Mouse (Mus musculus) 3T3-L1 (cell line): ENCODE results near the gene Chit1.
A peak's percentile ranks its signal among the peaks of the same experiment; 100 is the strongest.

Experiments
- DNase-seq: peaks from one replicate; pipeline ENCODE4 v3.0.0-alpha.2; 2015; ENCODE audit warnings: low read depth, low spot score

Chit1 gene

DNA sequence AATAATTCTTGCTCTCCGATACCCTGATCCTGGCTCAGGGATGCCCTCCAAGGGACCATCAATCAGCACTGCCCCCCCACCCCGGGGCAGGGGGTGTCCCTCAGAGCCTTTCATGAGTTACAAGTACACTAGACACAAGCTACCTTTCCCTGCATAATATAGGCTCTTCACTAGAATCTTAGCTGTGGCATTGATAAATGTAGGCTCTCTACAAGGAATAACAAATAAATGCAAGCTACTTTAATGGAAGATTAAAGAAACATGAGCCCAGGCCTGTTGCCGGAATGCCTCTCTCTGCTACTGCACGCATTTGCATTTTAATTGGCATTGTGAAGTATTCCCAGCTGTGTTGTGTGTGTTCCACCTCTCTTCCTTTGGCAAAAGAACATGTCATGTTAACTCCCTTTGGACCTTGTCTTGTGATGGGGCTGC is 31.3 kb downstream of the Chit1 start:
- DNase-seq = no peak

DNA sequence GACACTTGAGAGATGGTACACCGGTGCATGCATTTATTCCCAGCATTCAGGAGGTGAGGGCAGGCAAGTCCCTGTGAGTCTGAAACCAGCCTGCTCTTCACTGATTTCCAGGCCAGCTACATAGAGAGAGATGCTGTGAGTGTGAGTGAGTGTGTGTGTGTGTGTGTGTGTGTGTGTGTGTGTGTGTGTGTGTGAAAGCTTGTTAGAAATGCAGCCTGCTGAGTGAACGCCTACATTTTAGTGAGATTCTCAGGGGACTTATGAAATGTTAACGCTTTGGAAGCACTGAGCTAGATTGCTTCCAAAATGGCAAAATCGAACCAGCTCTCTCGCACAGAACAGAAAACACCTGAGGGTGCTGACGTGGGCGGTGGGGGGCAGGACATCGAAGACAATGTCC is 35.0 kb downstream of the Chit1 start:
- DNase-seq = no peak

DNA sequence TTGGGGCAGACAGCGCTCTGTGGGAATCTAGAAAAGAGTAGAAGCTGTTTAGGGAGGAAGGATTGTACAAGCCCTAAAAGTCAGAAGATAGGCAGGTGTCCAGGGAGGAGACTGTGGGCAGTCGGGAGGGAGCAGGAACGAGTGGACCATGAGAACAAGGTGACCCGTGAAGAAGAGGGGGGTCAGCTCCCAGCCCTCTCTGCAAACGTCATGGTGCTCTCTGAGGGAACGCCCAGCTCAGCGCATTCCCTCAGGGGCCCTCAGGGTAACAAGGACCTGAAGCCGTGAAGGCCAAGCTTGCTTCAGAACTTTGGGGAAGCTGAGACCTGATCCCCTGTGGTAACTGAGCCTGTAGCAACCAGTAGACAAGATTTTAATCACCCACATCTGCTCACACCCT is 39.0 kb downstream of the Chit1 start:
- no peak for DNase-seq

DNA sequence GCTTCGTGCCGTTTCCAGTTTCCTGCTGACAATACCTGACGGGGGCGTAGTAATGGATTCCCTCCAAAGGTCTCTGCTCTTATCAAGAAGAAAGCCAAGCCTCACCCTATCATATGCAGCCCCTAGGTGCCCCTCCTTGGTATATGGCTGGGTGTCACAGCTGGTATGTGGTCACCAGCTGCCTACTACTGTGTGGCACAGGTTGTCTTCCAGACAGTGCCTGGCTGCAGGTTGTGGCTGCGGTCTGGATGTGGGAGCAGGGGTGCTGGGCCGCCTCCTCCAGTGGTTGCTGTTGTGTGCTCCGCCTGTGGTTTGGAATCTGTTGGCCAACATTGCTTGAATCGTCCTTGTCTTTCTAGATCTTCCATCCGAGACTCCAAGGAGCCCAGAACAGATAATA is 39.7 kb downstream of the Chit1 start:
- no peak for DNase-seq

DNA sequence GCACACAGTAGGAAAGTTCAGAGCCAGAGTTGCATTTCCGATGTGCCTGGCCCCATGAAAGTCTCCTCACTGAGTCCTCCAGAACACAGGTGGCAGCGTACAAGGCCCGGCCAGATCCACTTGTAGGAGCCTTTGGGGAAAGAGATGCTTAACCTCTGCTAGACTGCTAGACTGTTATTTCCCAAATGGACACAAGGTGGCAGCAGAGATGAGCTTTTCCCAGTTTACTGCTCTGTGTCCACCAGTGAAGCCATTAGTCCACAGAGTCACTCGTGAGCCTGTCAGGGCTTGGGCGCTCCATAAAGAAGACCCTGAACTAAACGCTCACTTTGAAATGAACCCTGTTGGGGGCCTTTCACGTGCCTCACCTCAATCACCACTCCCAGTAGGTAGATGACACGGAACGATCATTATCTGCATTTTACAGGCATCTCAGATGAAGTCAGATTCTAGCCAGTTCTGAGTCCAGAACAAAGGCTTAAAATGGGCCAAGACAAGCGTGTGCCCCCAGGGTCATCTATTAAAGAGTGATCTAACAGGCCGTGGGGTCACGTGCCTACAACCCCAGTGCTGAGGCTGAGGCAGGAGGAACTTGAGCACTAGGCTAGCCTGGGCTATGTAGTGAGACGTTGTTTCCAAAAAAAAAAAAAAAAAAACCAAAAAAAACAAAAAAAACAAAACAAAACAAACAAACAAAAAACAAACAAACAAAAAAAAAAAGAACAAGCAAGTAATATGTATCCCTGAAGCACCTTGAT is 40.8 kb downstream of the Chit1 start:
- peak; percentile 96 for DNase-seq

DNA sequence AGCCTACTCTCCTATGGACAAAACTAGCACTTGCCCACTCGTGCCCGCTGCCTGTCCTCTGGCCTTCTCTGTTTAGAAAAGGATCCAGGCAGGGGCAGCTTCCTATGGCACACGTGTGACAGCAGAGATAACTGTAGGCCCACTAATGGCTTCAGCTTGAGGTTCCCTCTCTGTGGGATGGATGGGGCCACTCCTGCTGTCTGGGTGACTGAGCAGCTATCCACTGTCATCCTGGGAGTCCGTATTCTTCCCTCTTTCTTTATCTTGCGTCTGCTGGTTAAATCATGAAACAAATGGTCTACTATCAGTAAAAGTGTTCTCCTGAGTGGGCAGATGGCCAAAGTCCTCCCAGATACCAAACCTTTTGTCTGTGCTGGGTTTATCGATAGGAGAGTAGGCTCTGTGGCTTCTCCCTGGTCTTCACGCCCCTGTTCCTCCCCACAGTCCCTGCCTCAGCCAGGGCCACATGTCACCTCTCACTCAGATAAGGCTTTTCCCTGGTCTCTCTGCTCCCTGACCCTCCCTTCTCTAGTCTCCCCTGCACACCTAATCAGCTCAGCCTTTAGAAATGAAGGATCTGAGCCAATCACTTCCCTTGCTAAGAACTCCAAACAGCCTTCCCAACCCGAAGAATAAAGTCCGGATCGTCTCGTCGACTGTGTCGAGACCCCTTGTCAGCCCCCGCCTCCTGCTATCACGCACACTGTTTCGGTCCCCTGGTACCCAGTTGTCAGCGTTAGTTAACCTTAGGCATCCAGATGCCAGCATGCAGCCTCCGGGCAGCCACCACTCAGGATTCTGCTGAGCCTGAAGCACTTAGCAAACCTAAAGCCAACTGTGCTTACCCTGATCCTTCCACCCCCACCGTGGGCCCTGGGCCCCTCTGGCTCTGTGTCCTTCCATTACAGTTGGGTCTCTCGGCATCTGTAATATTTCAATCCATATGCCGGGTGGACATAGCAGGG is 41.9 kb downstream of the Chit1 start:
- no peak for DNase-seq

DNA sequence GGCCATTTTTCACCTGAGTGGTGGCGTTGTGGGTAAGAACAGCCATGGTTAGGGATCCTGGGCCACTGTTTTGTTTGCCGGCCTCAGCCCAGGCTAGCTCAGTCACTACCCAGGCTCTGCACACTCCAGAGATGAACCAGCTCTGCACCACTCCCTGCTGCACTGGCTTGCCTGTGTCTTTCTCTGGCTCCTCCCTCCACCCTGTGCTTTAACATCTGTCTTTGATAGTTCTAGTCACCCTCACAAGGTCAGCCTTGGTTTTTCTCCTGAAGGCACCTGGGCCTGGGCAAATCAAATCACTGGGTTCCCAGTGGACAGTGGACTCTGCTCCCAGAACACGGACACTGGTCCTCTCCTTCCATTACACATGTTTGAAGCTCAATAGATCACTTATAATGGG is 43.1 kb downstream of the Chit1 start:
- DNase-seq = no peak

DNA sequence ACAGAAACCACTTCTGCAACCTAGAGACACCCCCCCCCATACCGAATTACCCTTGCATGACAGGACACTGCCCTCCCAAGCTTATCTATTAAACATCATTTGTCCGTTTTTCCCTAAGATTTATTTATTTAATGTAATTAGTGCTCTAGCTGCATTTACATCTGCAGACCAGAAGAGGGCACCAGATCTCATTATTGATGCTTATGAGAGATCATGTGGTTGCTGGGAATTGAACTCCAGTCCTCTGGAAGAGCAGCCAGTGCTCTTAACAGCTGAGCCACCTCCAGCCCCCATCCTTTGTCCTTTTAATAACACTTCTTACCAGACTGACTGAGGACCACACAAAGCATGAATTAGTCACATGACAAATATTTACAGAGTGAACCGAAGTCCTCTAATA is 43.6 kb downstream of the Chit1 start:
- peak; percentile 7 for DNase-seq

DNA sequence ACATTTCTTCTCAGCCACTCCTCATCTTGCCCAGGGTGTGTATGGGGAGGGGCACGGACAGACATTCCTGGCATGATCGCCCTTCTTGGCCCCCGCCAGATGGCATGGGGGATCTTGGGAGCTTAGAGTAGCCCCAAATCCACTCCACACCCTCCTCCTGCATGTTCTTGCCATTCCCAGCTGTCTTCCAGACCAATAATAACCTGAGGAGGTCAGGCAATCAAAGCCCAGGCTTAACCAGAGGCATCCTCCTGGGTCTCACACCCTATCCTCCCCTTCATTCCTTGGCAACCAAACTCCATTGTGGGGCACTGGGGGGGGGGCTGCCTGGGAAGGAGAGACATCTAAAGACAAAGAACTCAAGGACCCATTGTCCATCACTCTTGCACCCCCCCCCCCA is 49.4 kb downstream of the Chit1 start:
- DNase-seq = no peak

DNA sequence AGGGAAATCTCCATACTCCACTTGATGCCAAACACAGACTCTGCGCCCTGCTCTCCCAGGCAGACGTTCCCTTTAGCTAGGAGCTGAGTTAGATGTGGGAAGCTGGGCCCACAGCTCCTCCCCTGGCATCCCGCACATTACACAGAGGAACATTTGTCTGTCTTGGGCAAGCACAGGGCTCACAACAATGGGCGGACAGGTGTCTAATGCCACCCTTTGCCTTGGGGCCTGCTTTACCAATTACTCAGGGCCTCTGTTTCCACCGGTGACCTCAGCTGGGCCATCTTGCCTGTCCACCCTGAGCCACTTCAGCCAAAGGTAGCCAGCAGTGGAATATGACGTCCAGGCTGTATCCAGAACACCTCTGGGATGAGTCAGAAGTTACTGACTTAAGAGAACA is 50.4 kb downstream of the Chit1 start:
- DNase-seq = no peak

DNA sequence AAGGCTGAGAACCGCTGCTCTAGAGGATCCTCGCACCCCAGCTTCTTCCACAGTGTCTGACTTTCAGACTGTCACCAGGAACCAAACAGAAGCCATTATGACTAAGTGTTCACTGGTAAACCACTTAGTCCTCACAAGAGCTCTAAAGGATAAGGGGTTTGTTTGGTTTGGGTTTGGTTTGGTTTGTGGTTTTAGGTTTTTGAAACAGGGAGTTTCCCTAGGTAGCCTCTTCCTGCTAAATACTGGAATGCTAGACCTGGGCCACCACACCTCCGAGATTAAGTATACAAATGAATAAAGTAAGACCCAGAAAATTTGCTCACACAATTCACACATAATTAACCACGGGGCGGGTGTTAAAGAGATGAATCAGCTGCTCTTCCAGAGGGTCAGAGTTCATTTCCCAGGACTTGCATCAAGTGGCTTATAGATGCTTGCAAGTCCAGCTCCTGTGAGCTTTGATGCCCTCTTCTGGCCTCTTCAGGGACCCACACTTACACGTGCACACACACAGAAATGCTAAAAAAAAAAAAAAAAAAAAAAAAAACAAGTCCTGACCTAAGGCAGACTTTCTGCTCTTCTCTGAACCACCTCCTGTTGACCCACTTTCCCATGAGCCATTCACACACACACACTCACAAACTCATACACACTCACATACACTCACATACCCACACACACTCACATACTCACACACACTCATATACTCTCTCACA is 51.6 kb downstream of the Chit1 start:
- peak; percentile 7 for DNase-seq

DNA sequence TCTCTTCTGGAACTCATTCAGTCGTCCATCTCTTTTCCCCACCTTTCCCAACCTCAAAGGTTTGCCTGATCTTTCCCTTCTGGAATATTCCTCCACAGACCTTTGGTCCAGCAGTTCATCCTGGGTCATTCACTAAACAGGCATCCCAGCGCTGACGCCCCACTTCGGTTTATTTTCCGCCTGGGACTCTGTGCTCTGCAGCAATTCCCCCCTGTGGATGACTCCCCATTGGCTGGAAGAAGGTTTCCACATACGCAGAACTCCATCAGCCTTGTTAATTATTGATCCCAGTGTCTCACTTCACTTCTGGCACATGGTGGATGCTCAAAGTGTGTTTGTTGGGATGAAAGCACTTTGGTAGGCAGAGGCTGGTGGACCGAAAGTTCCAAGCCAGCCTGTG is 52.4 kb downstream of the Chit1 start:
- DNase-seq = no peak

DNA sequence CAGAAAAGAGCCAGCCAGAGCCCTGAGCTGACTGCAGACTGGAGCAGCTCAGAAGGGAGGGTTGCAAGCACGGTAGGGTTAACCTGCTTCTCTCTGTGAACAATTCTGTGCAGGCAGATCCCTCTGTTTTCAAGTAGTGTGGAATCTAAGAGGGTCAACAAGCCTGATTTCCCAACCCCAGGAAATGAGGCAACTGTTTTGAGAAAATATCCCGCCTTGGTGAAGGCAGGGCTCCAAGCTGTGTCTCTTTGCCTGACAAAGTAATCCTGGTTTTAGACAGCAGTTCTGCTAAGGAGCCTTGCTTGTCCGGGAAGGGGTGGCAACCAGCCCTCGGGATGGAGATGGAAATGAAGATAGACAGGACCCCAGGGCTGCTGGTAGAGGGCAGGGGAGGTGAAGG is 53.4 kb downstream of the Chit1 start:
- DNase-seq = no peak

DNA sequence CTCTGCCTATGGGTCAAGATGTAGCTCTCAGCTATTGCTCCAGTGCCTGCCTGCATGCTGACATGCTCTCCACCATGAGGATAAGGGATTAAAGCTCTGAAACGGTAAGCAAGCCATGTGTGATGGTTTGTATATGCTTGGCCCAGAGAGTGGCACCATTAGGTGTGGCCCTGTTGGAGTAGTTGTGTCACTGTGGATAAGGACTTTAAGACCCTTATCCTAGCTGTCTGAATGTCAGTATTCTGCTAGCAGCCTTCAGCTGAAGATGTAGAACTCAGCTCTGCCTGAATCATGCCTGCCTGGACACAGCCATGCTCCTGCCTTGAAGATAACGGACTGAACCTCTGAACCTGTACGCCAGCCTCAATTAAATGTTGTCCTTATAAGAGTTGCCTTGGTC is 55.5 kb downstream of the Chit1 start:
- DNase-seq = no peak

DNA sequence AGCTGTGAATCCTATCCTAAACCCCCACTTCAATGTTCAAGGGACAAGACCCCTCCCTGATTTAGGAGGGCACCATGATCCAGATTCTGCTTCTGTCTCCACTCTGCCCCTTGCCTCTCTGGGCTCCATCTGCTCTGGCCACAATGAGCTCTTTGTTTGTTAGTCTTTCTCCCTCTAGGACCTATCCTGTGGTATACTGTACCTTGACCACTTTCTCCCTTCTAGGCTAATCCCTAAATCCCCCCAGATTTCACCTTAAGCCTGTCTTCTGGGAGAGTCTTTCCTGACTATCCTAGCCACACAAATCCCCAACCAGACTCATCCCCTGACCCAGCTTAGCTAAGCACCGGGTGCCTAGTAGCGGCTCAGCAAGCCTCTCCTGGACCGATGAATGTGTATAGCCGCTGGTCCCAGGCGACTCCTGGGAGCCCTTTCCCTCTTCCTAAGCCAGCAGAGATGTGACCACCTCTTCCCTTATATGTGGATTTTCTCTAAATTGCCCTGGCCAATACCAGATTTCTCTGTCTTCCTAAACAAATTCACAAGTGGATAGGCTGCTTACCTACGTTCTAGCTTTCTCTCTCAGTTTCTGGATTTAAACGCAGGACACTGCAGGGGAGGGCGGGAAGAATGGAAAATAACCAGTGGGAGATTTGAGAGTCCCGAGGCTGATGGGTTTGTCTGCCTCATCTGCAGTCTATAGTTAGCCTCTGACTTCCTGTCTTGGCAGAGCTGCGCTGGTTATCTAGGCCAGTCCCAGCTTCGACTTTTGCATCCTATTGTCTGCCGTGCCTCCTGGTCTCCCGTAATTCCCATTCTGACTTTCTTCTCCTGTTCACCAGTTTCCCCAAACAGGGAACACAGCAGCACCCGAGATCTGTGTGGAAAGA is 56.6 kb downstream of the Chit1 start:
- DNase-seq = no peak

DNA sequence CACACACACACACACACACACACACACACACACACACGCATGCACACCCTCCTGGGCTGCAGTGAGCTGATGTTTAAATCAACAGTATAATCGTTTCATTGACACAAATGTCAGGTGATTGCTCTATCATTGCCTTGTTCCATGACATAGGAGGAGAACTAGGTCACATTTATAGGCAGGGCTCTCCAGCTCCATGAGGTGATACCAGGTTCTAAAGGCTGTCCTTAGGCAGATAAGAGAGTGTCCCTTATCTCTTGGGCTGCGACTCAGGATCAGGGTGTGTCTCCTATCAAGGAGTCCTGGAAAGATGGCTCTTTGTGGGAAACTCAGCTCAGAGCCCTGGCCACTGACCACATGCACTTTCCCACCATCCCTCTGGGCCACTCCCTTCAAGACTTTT is 57.5 kb downstream of the Chit1 start:
- DNase-seq = no peak

DNA sequence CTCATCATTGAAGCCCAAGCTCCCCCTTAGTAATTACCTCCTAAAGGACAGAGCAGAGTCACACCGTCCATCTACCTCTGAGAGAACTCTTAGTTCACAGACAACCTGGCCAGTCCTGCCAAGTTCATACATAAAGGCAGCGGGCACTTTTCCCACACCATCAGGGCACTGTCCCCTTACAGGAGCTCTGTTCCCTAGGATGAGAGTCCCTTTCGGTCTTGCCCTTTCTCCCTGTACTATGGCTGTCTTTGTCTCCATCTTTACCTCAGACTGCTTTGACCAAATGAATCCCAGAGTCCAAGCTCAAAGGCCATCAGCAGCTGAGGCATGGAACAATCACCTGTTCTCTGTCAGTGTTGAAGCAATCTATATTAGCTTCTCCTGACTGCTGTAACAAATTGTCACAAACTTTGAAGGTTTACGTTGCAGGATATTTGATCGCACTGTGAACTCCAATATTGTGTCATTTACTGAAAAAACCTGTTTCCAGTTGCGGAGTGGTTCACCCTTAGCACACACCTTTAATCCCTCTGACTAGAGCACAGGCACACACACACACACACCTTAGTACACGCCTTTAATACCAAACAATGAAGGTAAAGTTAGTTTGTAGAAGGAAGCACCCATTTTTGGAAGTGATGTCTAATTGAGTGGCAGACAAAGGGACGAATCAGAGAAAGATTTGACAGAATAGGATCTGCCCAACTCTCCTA is 58.1 kb downstream of the Chit1 start:
- DNase-seq = no peak

DNA sequence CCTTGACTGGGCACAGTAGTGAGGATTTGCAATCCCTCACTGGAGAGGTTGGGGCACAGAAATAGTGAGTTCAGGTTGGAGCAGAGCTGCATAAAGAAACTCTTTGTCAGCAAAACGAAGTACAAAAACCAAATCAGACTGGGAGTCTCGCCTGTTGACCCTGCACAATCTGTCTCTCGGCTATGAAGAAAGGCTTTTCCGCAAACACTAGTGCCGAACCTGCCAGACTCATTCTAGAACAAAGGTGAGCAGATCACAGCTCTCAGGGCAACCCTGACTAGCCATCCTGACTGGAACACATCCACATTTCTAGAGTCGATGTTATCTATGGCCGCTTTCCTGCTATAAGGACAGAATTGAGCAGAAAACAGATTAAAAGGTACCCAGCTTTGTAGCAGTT is 62.0 kb downstream of the Chit1 start:
- DNase-seq = no peak

DNA sequence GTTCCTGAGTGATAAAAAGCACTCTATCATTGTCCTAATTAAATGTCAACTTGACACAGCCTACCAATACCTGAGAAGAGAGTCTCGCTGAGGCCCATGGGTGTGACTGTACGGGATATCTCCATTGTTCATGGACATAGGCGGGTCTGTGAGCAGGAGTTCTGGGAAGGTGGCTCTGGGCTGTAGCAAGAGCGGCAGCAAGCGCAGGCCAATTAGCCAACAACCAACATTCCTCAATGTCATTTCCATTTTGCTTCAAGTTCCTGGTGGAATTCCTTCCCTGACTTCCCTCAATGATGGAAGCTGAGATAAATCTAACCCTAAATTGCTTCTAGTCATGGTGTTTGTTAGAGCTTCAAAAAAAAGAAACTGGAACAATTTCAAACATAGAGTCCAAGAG is 66.9 kb downstream of the Chit1 start:
- DNase-seq = no peak

DNA sequence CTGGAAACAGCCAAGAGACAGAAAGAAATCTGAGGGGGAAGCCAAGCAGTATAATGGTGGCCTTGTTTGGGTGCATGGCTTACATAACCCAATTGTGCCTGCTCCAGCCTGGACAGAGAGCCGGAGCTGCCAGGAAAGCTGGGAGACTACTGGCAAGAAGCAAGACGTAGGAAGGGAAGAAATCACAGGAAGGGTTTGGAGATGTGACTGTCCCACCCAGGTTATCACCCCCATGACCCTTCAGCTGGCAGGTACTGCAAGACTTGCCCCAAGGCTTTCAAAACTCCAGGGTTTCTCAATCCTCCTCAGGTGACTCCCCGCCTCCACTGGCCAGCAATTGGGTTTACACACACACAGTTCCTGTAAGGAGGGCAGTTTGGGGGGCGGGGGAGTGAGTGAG is 71.0 kb downstream of the Chit1 start, which contains the start of gene Chil1:
Gene Chil1 (plus strand): TSS at position 152 of the 400 bp plus-strand sequence.
- DNase-seq = no peak
